ENCODE assay signal across 7 mouse cellular contexts in genomic region chr15:93567546-93568307, GRCm38 (mm10). TPM values are rescaled to one million over a fixed set of nuclear protein-coding genes. Genes with fewer than 3 reads are reported as not detected.
DNase-seq lines count a peak whose midpoint lies in the region; ATAC-seq and TF ChIP-seq lines count a peak whose summit lies in the region.

No protein-coding gene starts in this region.

- no peak for TF ChIP-seq POLR2A in limb, embryonic 14.5 days (IDR thresholded peaks at IDR 0.05; ENCODE audit: borderline replicate concordance, extremely low read depth, insufficient read depth, insufficient read length)

- H3K4me3 ChIP-seq in hindbrain, embryonic 15.5 days = no peak overlapping the region
- no peak overlapping the region for H3K4me3 ChIP-seq in hindbrain, embryonic 13.5 days
- H3K4me3 ChIP-seq in neural tube, embryonic 14.5 days (ENCODE audit: low read depth, low read length) = no peak overlapping the region
- H3K4me3 ChIP-seq in heart, embryonic 14.5 days (ENCODE audit: control insufficient read depth in 1 of 2, insufficient read depth in 1 of 2, low read depth in 1 of 2, low read length in 2 of 2) = 0 out of 4 replicates have a peak overlapping the region, but pooled peaks of 1 of the 2 experiments have one; percentile 6
- H3K4me3 ChIP-seq in limb, embryonic 14.5 days (replicated peaks; ENCODE audit: low read length) = no peak overlapping the region

- 66% methylated on average over 14 of the region's 14 CpGs for WGBS in hindbrain, embryonic 15.5 days
- WGBS in hindbrain, embryonic 13.5 days = 72% methylated on average over 14 of the region's 14 CpGs
- 58% methylated on average over 14 of the region's 14 CpGs for WGBS in neural tube, embryonic 14.5 days
- 43% methylated on average over 14 of the region's 14 CpGs for WGBS in heart, embryonic 14.5 days
- WGBS in limb, embryonic 14.5 days = 29% methylated on average over 14 of the region's 14 CpGs

- no peaks in the 10 kb centered on the region for H3K27me3 ChIP-seq in hindbrain, embryonic 15.5 days
- H3K27me3 ChIP-seq in hindbrain, embryonic 13.5 days = no peaks in the 10 kb centered on the region
- H3K27me3 ChIP-seq in neural tube, embryonic 14.5 days (ENCODE audit: control insufficient read depth, insufficient read depth, low read length) = no peaks in the 10 kb centered on the region
- no peaks in the 10 kb centered on the region for H3K27me3 ChIP-seq in heart, embryonic 14.5 days (ENCODE audit: control insufficient read depth, insufficient read depth, low read length)
- H3K27me3 ChIP-seq in limb, embryonic 14.5 days (ENCODE audit: control insufficient read depth, insufficient read depth, low read length) = no peaks in the 10 kb centered on the region

- ATAC-seq in hindbrain, embryonic 15.5 days (ENCODE audit: low FRiP score, low read depth) = peak; percentile 45; the same call in 1 of the 2 replicates
- ATAC-seq in hindbrain, embryonic 13.5 days (ENCODE audit: low FRiP score) = no peak
- no peak for ATAC-seq in neural tube, embryonic 14.5 days (ENCODE audit: low read depth)
- no peak for ATAC-seq in heart, embryonic 14.5 days (ENCODE audit: insufficient number of reproducible peaks, insufficient read depth, low FRiP score, low read depth)
- ATAC-seq in limb, embryonic 14.5 days (ENCODE audit: low FRiP score, low read depth) = peak; percentile 38; the same call in 1 of the 2 replicates

- no peaks in the 10 kb centered on the region for H3K9me3 ChIP-seq in hindbrain, embryonic 15.5 days
- no peaks in the 10 kb centered on the region for H3K9me3 ChIP-seq in hindbrain, embryonic 13.5 days
- H3K9me3 ChIP-seq in neural tube, embryonic 14.5 days (ENCODE audit: control insufficient read depth, low read length) = no peaks in the 10 kb centered on the region
- 0 out of 2 replicates have a peak, but pooled peaks cover 4% of the 10 kb centered on the region for H3K9me3 ChIP-seq in heart, embryonic 14.5 days (ENCODE audit: control insufficient read depth, low read length)
- no peaks in the 10 kb centered on the region for H3K9me3 ChIP-seq in limb, embryonic 14.5 days (ENCODE audit: control insufficient read depth, low read length)

- no peak overlapping the region for H3K4me2 ChIP-seq in hindbrain, embryonic 15.5 days
- no peak overlapping the region for H3K4me2 ChIP-seq in hindbrain, embryonic 13.5 days
- 0 out of 2 replicates have a peak overlapping the region, but pooled peaks have one; percentile 8 for H3K4me2 ChIP-seq in neural tube, embryonic 14.5 days (ENCODE audit: low read depth, low read length)
- peak overlapping the region; percentile 50 for H3K4me2 ChIP-seq in heart, embryonic 14.5 days (ENCODE audit: low read length)
- 0 out of 2 replicates have a peak overlapping the region, but pooled peaks have one; percentile 3 for H3K4me2 ChIP-seq in limb, embryonic 14.5 days (replicated peaks; ENCODE audit: low read depth, low read length, severe bottlenecking)

- H3K9ac ChIP-seq in hindbrain, embryonic 15.5 days = no peak overlapping the region
- no peak overlapping the region for H3K9ac ChIP-seq in hindbrain, embryonic 13.5 days
- no peak overlapping the region for H3K9ac ChIP-seq in neural tube, embryonic 14.5 days (replicated peaks; ENCODE audit: low read depth, low read length)
- H3K9ac ChIP-seq in heart, embryonic 14.5 days (ENCODE audit: low read length) = peak overlapping the region; percentile 22
- no peak overlapping the region for H3K9ac ChIP-seq in limb, embryonic 14.5 days (ENCODE audit: low read depth, low read length, severe bottlenecking)

- H3K36me3 ChIP-seq in hindbrain, embryonic 15.5 days = no peaks in the 10 kb centered on the region
- H3K36me3 ChIP-seq in hindbrain, embryonic 13.5 days = peaks cover 3% of the 10 kb centered on the region; the same call in 1 of the 2 replicates
- H3K36me3 ChIP-seq in neural tube, embryonic 14.5 days (ENCODE audit: control insufficient read depth, insufficient read depth, low read length) = no peaks in the 10 kb centered on the region
- peaks cover 12% of the 10 kb centered on the region; the same call in 1 of the 2 replicates for H3K36me3 ChIP-seq in heart, embryonic 14.5 days (ENCODE audit: control insufficient read depth, insufficient read depth, low read length)
- peaks cover 7% of the 10 kb centered on the region; the same call in 1 of the 2 replicates for H3K36me3 ChIP-seq in limb, embryonic 14.5 days (ENCODE audit: control insufficient read depth, insufficient read depth, low read length)

- no peak for DNase-seq in neural tube, embryonic 10.5 days (ENCODE audit: extremely low spot score, low spot score)
- peak; percentile 57 for DNase-seq in limb, embryonic 14.5 days (ENCODE audit: low spot score)
- DNase-seq in spleen, adult 12 weeks (ENCODE audit: low spot score) = no peak

- no peak overlapping the region for H3K27ac ChIP-seq in hindbrain, embryonic 15.5 days (replicated peaks)
- no peak overlapping the region for H3K27ac ChIP-seq in hindbrain, embryonic 13.5 days
- H3K27ac ChIP-seq in neural tube, embryonic 14.5 days (ENCODE audit: low read depth, low read length) = no peak overlapping the region
- peak overlapping the region; percentile 78 to 84 for H3K27ac ChIP-seq in heart, embryonic 14.5 days (replicated peaks in 1 of 2; ENCODE audit: control insufficient read depth in 1 of 2, insufficient read depth in 1 of 2, low read depth in 2 of 2, low read length in 2 of 2)
- no peak overlapping the region; the same call in 1 of the 2 replicates for H3K27ac ChIP-seq in limb, embryonic 14.5 days (replicated peaks; ENCODE audit: low read depth, low read length)

- peaks cover 14% of the 10 kb centered on the region for H3K4me1 ChIP-seq in hindbrain, embryonic 15.5 days (replicated peaks)
- peaks cover 16% of the 10 kb centered on the region for H3K4me1 ChIP-seq in hindbrain, embryonic 13.5 days (replicated peaks)
- H3K4me1 ChIP-seq in neural tube, embryonic 14.5 days (ENCODE audit: control insufficient read depth, insufficient read depth, low read length) = peaks cover 3% of the 10 kb centered on the region; the same call in 1 of the 2 replicates
- peaks cover 17 to 36% of the 10 kb centered on the region in 2 experiments for H3K4me1 ChIP-seq in heart, embryonic 14.5 days (ENCODE audit: control insufficient read depth in 2 of 2, insufficient read depth in 2 of 2, low read length in 2 of 2)
- peaks cover 40% of the 10 kb centered on the region for H3K4me1 ChIP-seq in limb, embryonic 14.5 days (ENCODE audit: control insufficient read depth, insufficient read depth, low read length)

RNA-seq across cellular contexts. Expression of gene Prickle1, which starts 28.0 kb away (rescaled TPM):
- 19.2 and 21.1 TPM in 2 replicates for polyA plus RNA-seq in hindbrain, embryonic 15.5 days (2015; fragmentation: Nextera tagmentation; extraction: Ambion mirVana)
- 14.9 and 15.9 TPM in 2 replicates for polyA plus RNA-seq in hindbrain, embryonic 13.5 days (2015; fragmentation: Nextera tagmentation; extraction: Ambion mirVana)
- polyA plus RNA-seq in neural tube, embryonic 14.5 days (2014; fragmentation: Nextera tagmentation; extraction: Ambion mirVana) = 26.9 and 27.3 TPM in 2 replicates
- 40.4 and 40.6 TPM in 2 replicates for polyA plus RNA-seq in heart, embryonic 14.5 days (2014; fragmentation: Nextera tagmentation; extraction: Ambion mirVana)
- 31.4 and 36.6 TPM in 2 replicates for polyA plus RNA-seq in limb, embryonic 14.5 days (2012; rRNA removed)
- polyA plus RNA-seq in limb, embryonic 14.5 days (2014; fragmentation: Nextera tagmentation; extraction: Ambion mirVana) = 54.0 and 64.2 TPM in 2 replicates

Comparison
In these comparisons a context has a peak if more than half of its experiments do, and no peak if none do; other contexts are left out.
1. ATAC-seq: peak in hindbrain, embryonic 15.5 days (single experiment) and limb, embryonic 14.5 days (single experiment); none in hindbrain, embryonic 13.5 days (single experiment), neural tube, embryonic 14.5 days (single experiment) and heart, embryonic 14.5 days (single experiment).
2. H3K27ac ChIP-seq: peak in heart, embryonic 14.5 days (2 of 2); none in hindbrain, embryonic 15.5 days (single experiment), hindbrain, embryonic 13.5 days (single experiment), neural tube, embryonic 14.5 days (single experiment) and limb, embryonic 14.5 days (single experiment).
3. H3K4me2 ChIP-seq: peak in neural tube, embryonic 14.5 days (single experiment), heart, embryonic 14.5 days (single experiment) and limb, embryonic 14.5 days (single experiment); none in hindbrain, embryonic 15.5 days (single experiment) and hindbrain, embryonic 13.5 days (single experiment).